Mouse (Mus musculus): ENCODE measurements around the gene Galr3.
"Not testable (repeated sequence)": the region's sequence is repeated elsewhere in the genome, so short reads cannot be mapped to it uniquely, and the experiment has no call there.

Gene Galr3

GRCm38 (mm10) chr15:79041585-79041984 is at the start of gene Galr3:
Galr3 (plus strand) TSS chr15:79041885.
- no peak for DNase-seq (ENCODE audit: low spot score in 2 of 2)

GRCm38 (mm10) chr15:78992235-78992634 is 49.5 kb upstream of the Galr3 start:
- no peak for DNase-seq (ENCODE audit: low spot score in 2 of 2)

- DNase-seq (ENCODE audit: low spot score in 2 of 2): no peak
Measured at GRCm38 (mm10) chr15:78992925-78993324, 48.8 kb upstream of the Galr3 start.

- DNase-seq (ENCODE audit: low spot score in 2 of 2): no peak
Measured at GRCm38 (mm10) chr15:78995916-78996315, 45.8 kb upstream of the Galr3 start.

- DNase-seq (ENCODE audit: low spot score in 2 of 2): no peak
Measured at GRCm38 (mm10) chr15:78996663-78997062, 45.0 kb upstream of the Galr3 start.

- no peak for DNase-seq (ENCODE audit: low spot score in 2 of 2)
Measured at GRCm38 (mm10) chr15:78998348-78998747, 43.3 kb upstream of the Galr3 start.

- no peak for DNase-seq (ENCODE audit: low spot score in 2 of 2)
Measured at GRCm38 (mm10) chr15:78999586-78999985, 42.1 kb upstream of the Galr3 start.

- DNase-seq (ENCODE audit: low spot score in 2 of 2): no peak
Measured at GRCm38 (mm10) chr15:79000357-79000791, 41.3 kb upstream of the Galr3 start.

- DNase-seq (ENCODE audit: low spot score in 2 of 2): no peak
Measured at GRCm38 (mm10) chr15:79001559-79001958, 40.1 kb upstream of the Galr3 start.

- DNase-seq (ENCODE audit: low spot score in 2 of 2): no peak
Measured at GRCm38 (mm10) chr15:79002036-79002435, 39.6 kb upstream of the Galr3 start.

- DNase-seq (ENCODE audit: low spot score in 2 of 2): no peak
Measured at GRCm38 (mm10) chr15:79003079-79003478, 38.6 kb upstream of the Galr3 start.

GRCm38 (mm10) chr15:79005581-79005980 is 36.1 kb upstream of the Galr3 start:
- DNase-seq (ENCODE audit: low spot score in 2 of 2): no peak

- DNase-seq (ENCODE audit: low spot score in 2 of 2): no peak
Measured at GRCm38 (mm10) chr15:79006638-79007037, 35.0 kb upstream of the Galr3 start.

- no peak for DNase-seq (ENCODE audit: low spot score in 2 of 2)
Measured at GRCm38 (mm10) chr15:79007059-79007458, 34.6 kb upstream of the Galr3 start.

- not testable (repeated sequence) for DNase-seq (ENCODE audit: low spot score in 2 of 2)
Measured at GRCm38 (mm10) chr15:79007836-79008235, 33.8 kb upstream of the Galr3 start.

- DNase-seq (ENCODE audit: low spot score in 2 of 2): no peak
Measured at GRCm38 (mm10) chr15:79009734-79010133, 32.0 kb upstream of the Galr3 start.

GRCm38 (mm10) chr15:79011550-79011949 is 30.1 kb upstream of the Galr3 start:
- DNase-seq (ENCODE audit: low spot score in 2 of 2): no peak

- DNase-seq (ENCODE audit: low spot score in 2 of 2): no peak
Measured at GRCm38 (mm10) chr15:79013382-79013781, 28.3 kb upstream of the Galr3 start.

GRCm38 (mm10) chr15:79018191-79018590 is 23.5 kb upstream of the Galr3 start:
- DNase-seq (ENCODE audit: low spot score in 2 of 2): no peak

- no peak for DNase-seq (ENCODE audit: low spot score in 2 of 2)
Measured at GRCm38 (mm10) chr15:79018886-79019285, 22.8 kb upstream of the Galr3 start.

GRCm38 (mm10) chr15:79022671-79023230 is 18.9 kb upstream of the Galr3 start:
- no peak for DNase-seq (ENCODE audit: low spot score in 2 of 2)

- no peak for DNase-seq (ENCODE audit: low spot score in 2 of 2)
Measured at GRCm38 (mm10) chr15:79023366-79023765, 18.3 kb upstream of the Galr3 start.

- no peak for DNase-seq (ENCODE audit: low spot score in 2 of 2)
Measured at GRCm38 (mm10) chr15:79025687-79026308, 15.9 kb upstream of the Galr3 start.

Data from frontal cortex, postnatal 14 days (tissue).